Mouse (Mus musculus): ENCODE measurements around the gene Eml6. TPM values are rescaled to one million over a fixed set of nuclear protein-coding genes. Genes with fewer than 3 reads are reported as not detected.
"Not testable (repeated sequence)": the region's sequence is repeated elsewhere in the genome, so short reads cannot be mapped to it uniquely, and the experiment has no call there.

Eml6 gene
- total and polyA plus RNA-seq, 2 experiments from 2014 or later = 0.63 to 10.6 TPM

- Histone ChIP-seq H3K4me2 (ENCODE audit: low read depth, low read length) (no peak overlapping the region), H3K9ac (replicated peaks; ENCODE audit: low read depth, low read length) (no peak overlapping the region), H3K27me3 (ENCODE audit: control insufficient read depth, insufficient read depth, low read length) (no peaks in the 10 kb centered on the region), H3K36me3 (replicated peaks; ENCODE audit: control insufficient read depth, insufficient read depth, low read length) (no peaks in the 10 kb centered on the region), H3K4me1 (ENCODE audit: control insufficient read depth, insufficient read depth) (no peaks in the 10 kb centered on the region), H3K4me3 (ENCODE audit: low read depth, low read length) (no peak overlapping the region), H3K27ac (ENCODE audit: low read depth) (no peak overlapping the region), H3K9me3 (replicated peaks; ENCODE audit: control insufficient read depth, low read length) (no peaks in the 10 kb centered on the region)
- WGBS = 71% methylated on average over 4 of the region's 4 CpGs
- no peak for ATAC-seq (ENCODE audit: insufficient read depth, low read depth)
- TF ChIP-seq CTCF (IDR thresholded peaks at IDR 0.05; ENCODE audit: low read depth) = no peak
- no peak for TF ChIP-seq EP300 (IDR thresholded peaks at IDR 0.05; ENCODE audit: low read depth)
- DNase-seq (ENCODE audit: low spot score) = no peak
Measured at GRCm38 (mm10) chr11:29765063-29765462, 260.8 kb downstream of the Eml6 start.

- WGBS = 74% methylated on average over 1 of the region's 1 CpGs
- ATAC-seq (ENCODE audit: insufficient read depth, low read depth) = no peak
- Histone ChIP-seq H3K9me3 (replicated peaks; ENCODE audit: control insufficient read depth, low read length) (no peaks in the 10 kb centered on the region), H3K36me3 (replicated peaks; ENCODE audit: control insufficient read depth, insufficient read depth, low read length) (no peaks in the 10 kb centered on the region), H3K27me3 (ENCODE audit: control insufficient read depth, insufficient read depth, low read length) (no peaks in the 10 kb centered on the region), H3K4me2 (ENCODE audit: low read depth, low read length) (no peak overlapping the region), H3K27ac (ENCODE audit: low read depth) (no peak overlapping the region), H3K9ac (replicated peaks; ENCODE audit: low read depth, low read length) (no peak overlapping the region), H3K4me1 (ENCODE audit: control insufficient read depth, insufficient read depth) (no peaks in the 10 kb centered on the region), H3K4me3 (ENCODE audit: low read depth, low read length) (no peak overlapping the region)
- TF ChIP-seq EP300 (IDR thresholded peaks at IDR 0.05; ENCODE audit: low read depth) (no peak), CTCF (IDR thresholded peaks at IDR 0.05; ENCODE audit: low read depth) (no peak)
- DNase-seq (ENCODE audit: low spot score) = no peak
Measured at GRCm38 (mm10) chr11:29762768-29763167, 263.1 kb downstream of the Eml6 start.

- Histone ChIP-seq H3K4me3 (ENCODE audit: low read depth, low read length) (no peak overlapping the region), H3K27me3 (ENCODE audit: control insufficient read depth, insufficient read depth, low read length) (no peaks in the 10 kb centered on the region), H3K4me2 (ENCODE audit: low read depth, low read length) (no peak overlapping the region), H3K9me3 (replicated peaks; ENCODE audit: control insufficient read depth, low read length) (no peaks in the 10 kb centered on the region), H3K27ac (ENCODE audit: low read depth) (no peak overlapping the region), H3K36me3 (replicated peaks; ENCODE audit: control insufficient read depth, insufficient read depth, low read length) (no peaks in the 10 kb centered on the region), H3K4me1 (ENCODE audit: control insufficient read depth, insufficient read depth) (peaks cover 3% of the 10 kb centered on the region; the same call in 1 of the 2 replicates), H3K9ac (replicated peaks; ENCODE audit: low read depth, low read length) (no peak overlapping the region)
- DNase-seq (ENCODE audit: low spot score) (no peak), ATAC-seq (ENCODE audit: insufficient read depth, low read depth) (no peak)
- WGBS = 91% methylated on average over 9 of the region's 9 CpGs
- TF ChIP-seq CTCF (IDR thresholded peaks at IDR 0.05; ENCODE audit: low read depth) = no peak
- TF ChIP-seq EP300 (IDR thresholded peaks at IDR 0.05; ENCODE audit: low read depth) = no peak
Measured at GRCm38 (mm10) chr11:29761387-29761786, 264.4 kb downstream of the Eml6 start.

GRCm38 (mm10) chr11:29758617-29759016 lies 267.2 kb downstream of the Eml6 start:
- peaks cover 3% of the 10 kb centered on the region; the same call in 1 of the 2 replicates for H3K4me1 ChIP-seq (ENCODE audit: control insufficient read depth, insufficient read depth)
- H3K9ac ChIP-seq (replicated peaks; ENCODE audit: low read depth, low read length) = no peak overlapping the region
- no peaks in the 10 kb centered on the region for H3K36me3 ChIP-seq (replicated peaks; ENCODE audit: control insufficient read depth, insufficient read depth, low read length)
- H3K4me2 ChIP-seq (ENCODE audit: low read depth, low read length) = no peak overlapping the region
- no peaks in the 10 kb centered on the region for H3K9me3 ChIP-seq (replicated peaks; ENCODE audit: control insufficient read depth, low read length)
- H3K27ac ChIP-seq (ENCODE audit: low read depth) = no peak overlapping the region
- no peaks in the 10 kb centered on the region for H3K27me3 ChIP-seq (ENCODE audit: control insufficient read depth, insufficient read depth, low read length)
- DNase-seq (ENCODE audit: low spot score) (no peak), ATAC-seq (ENCODE audit: insufficient read depth, low read depth) (no peak)
- H3K4me3 ChIP-seq (ENCODE audit: low read depth, low read length) = no peak overlapping the region
- WGBS = 86% methylated on average over 5 of the region's 5 CpGs
- no peak for TF ChIP-seq CTCF (IDR thresholded peaks at IDR 0.05; ENCODE audit: low read depth)
- no peak for TF ChIP-seq EP300 (IDR thresholded peaks at IDR 0.05; ENCODE audit: low read depth)

GRCm38 (mm10) chr11:29756007-29756406 lies 269.8 kb downstream of the Eml6 start:
- 94% methylated on average over 5 of the region's 5 CpGs for WGBS
- not testable (repeated sequence) for H3K27ac ChIP-seq (ENCODE audit: low read depth); ATAC-seq (ENCODE audit: insufficient read depth, low read depth)

More at GRCm38 (mm10) chr11:29756007-29756406, 269.8 kb downstream of the Eml6 start:
- not testable (repeated sequence) for H3K4me3 ChIP-seq (ENCODE audit: low read depth, low read length); H3K9me3 ChIP-seq (replicated peaks; ENCODE audit: control insufficient read depth, low read length); H3K36me3 ChIP-seq (replicated peaks; ENCODE audit: control insufficient read depth, insufficient read depth, low read length); H3K4me2 ChIP-seq (ENCODE audit: low read depth, low read length); DNase-seq (ENCODE audit: low spot score); H3K9ac ChIP-seq (replicated peaks; ENCODE audit: low read depth, low read length); H3K4me1 ChIP-seq (ENCODE audit: control insufficient read depth, insufficient read depth); H3K27me3 ChIP-seq (ENCODE audit: control insufficient read depth, insufficient read depth, low read length)
